Mouse (Mus musculus) liver, embryonic 13.5 days (tissue): ENCODE data around the gene Tmtc4. TPM values are rescaled to one million over a fixed set of nuclear protein-coding genes. Genes with fewer than 3 reads are reported as not detected.

Experiments used
- ATAC-seq: fragments of 200-750 bp; cut with Nextera tagmentation; 2 replicates; pipeline ENCODE4 v1.8.0; 2017; ENCODE audit warnings: low read depth, mild to moderate bottlenecking, moderate number of reproducible peaks, moderate library complexity
- DNase-seq: peaks from one replicate; pipeline ENCODE4 v3.0.0; 2022
- H3K27ac ChIP-seq: fragments of 300-500 bp; sonication (generic); 2 replicates; pipeline ENCODE4 v1.5.1; 2015; ENCODE audit warnings: moderate library complexity, mild to moderate bottlenecking, inconsistent platforms
- H3K27me3 ChIP-seq: fragments of 300-500 bp; sonication (generic); 2 replicates; pipeline ENCODE4 v1.6.1; 2015; ENCODE audit warnings: mild to moderate bottlenecking, inconsistent platforms
- H3K36me3 ChIP-seq: fragments of 300-500 bp; sonication (generic); 2 replicates; pipeline ENCODE4 v1.6.1; 2015; ENCODE audit warnings: mild to moderate bottlenecking, inconsistent platforms
- H3K4me1 ChIP-seq: fragments of 300-500 bp; sonication (generic); replicated peaks from 2 replicates; pipeline ENCODE4 v1.6.1; 2015; ENCODE audit warnings: inconsistent platforms
- H3K4me2 ChIP-seq: fragments of 300-500 bp; sonication (generic); 2 replicates; pipeline ENCODE4 v1.6.1; 2015; ENCODE audit warnings: inconsistent platforms, mild to moderate bottlenecking, moderate library complexity
- H3K4me3 ChIP-seq: fragments of 300-500 bp; sonication (generic); replicated peaks from 2 replicates; pipeline ENCODE4 v1.5.1; 2015; ENCODE audit warnings: mild to moderate bottlenecking, inconsistent platforms
- H3K9ac ChIP-seq: fragments of 300-500 bp; sonication (generic); 2 replicates; pipeline ENCODE4 v1.6.1; 2015; ENCODE audit warnings: mild to moderate bottlenecking, inconsistent platforms
- H3K9me3 ChIP-seq: fragments of 300-500 bp; sonication (generic); replicated peaks from 2 replicates; pipeline ENCODE4 v1.6.1; 2016; ENCODE audit warnings: inconsistent platforms
- WGBS: fragments of 180-500 bp; shearing (Covaris S2); methylation state at CpG from one replicate; pipeline ENCODE4 v1.1.7; 2015; ENCODE audit not compliant: insufficient replicate concordance; 5-methylcytosine and 5-hydroxymethylcytosine counted together
- polyA plus RNA-seq: library from polyadenylated mRNA; unstranded; fragments of >200 nt; fragmentation: Nextera tagmentation; extraction: Ambion mirVana; gene quantifications from 2 replicates; pipeline ENCODE4 v1.2.1, GENCODE M21; 2015

Tmtc4 gene
- polyA plus RNA-seq, 1 experiment from 2014 or later = 3.1 TPM

GRCm38 (mm10) chr14:122968049-122968448 is 15.8 kb downstream of the Tmtc4 start:
- no peaks in the 10 kb centered on the region for H3K27me3 ChIP-seq
- no peak overlapping the region for H3K9ac ChIP-seq
- H3K4me1 ChIP-seq = no peaks in the 10 kb centered on the region
- 51% methylated on average over 2 of the region's 2 CpGs for WGBS
- H3K36me3 ChIP-seq = 0 out of 2 replicates have a peak, but pooled peaks cover 6% of the 10 kb centered on the region
- no peak overlapping the region for H3K4me3 ChIP-seq
- DNase-seq (no peak), ATAC-seq (no peak)
- no peak overlapping the region for H3K27ac ChIP-seq
- H3K9me3 ChIP-seq = no peaks in the 10 kb centered on the region
- no peak overlapping the region for H3K4me2 ChIP-seq

- DNase-seq (no peak), ATAC-seq (no peak)
- Histone ChIP-seq H3K9me3 (no peaks in the 10 kb centered on the region), H3K4me1 (no peaks in the 10 kb centered on the region), H3K27me3 (no peaks in the 10 kb centered on the region), H3K4me2 (no peak overlapping the region), H3K9ac (no peak overlapping the region), H3K27ac (no peak overlapping the region), H3K36me3 (no peaks in the 10 kb centered on the region), H3K4me3 (no peak overlapping the region)
- WGBS = 85% methylated on average over 8 of the region's 8 CpGs
Observed at GRCm38 (mm10) chr14:122957941-122958340, 25.9 kb downstream of the Tmtc4 start.

- WGBS = 8% methylated on average over 1 of the region's 1 CpGs
- H3K27ac ChIP-seq = no peak overlapping the region
- no peak overlapping the region for H3K4me3 ChIP-seq
- H3K27me3 ChIP-seq = no peaks in the 10 kb centered on the region
- DNase-seq (no peak), ATAC-seq (no peak)
- no peaks in the 10 kb centered on the region for H3K4me1 ChIP-seq
- no peak overlapping the region for H3K4me2 ChIP-seq
- no peaks in the 10 kb centered on the region for H3K9me3 ChIP-seq
- H3K9ac ChIP-seq = no peak overlapping the region
- no peaks in the 10 kb centered on the region for H3K36me3 ChIP-seq
Observed at GRCm38 (mm10) chr14:122953331-122953730, 30.5 kb downstream of the Tmtc4 start.

- WGBS = 81% methylated on average over 1 of the region's 1 CpGs
- no peaks in the 10 kb centered on the region for H3K27me3 ChIP-seq
Observed at GRCm38 (mm10) chr14:122952556-122952955, 31.3 kb downstream of the Tmtc4 start.

GRCm38 (mm10) chr14:122951676-122952445 is 32.0 kb downstream of the Tmtc4 start:
- no peak overlapping the region for H3K4me2 ChIP-seq
- DNase-seq (no peak), ATAC-seq (no peak)
- 56% methylated on average over 6 of the region's 6 CpGs for WGBS
- no peak overlapping the region for H3K9ac ChIP-seq
- no peaks in the 10 kb centered on the region for H3K4me1 ChIP-seq
- no peaks in the 10 kb centered on the region for H3K36me3 ChIP-seq
- H3K9me3 ChIP-seq = no peaks in the 10 kb centered on the region
- no peaks in the 10 kb centered on the region for H3K27me3 ChIP-seq
- H3K4me3 ChIP-seq = no peak overlapping the region
- H3K27ac ChIP-seq = no peak overlapping the region

More at GRCm38 (mm10) chr14:122952556-122952955, 31.3 kb downstream of the Tmtc4 start:
- Histone ChIP-seq H3K27ac (no peak overlapping the region), H3K4me1 (no peaks in the 10 kb centered on the region), H3K36me3 (no peaks in the 10 kb centered on the region), H3K9ac (no peak overlapping the region), H3K4me3 (no peak overlapping the region), H3K9me3 (no peaks in the 10 kb centered on the region), H3K4me2 (no peak overlapping the region)
- DNase-seq = no peak
- ATAC-seq = no peak

GRCm38 (mm10) chr14:122950915-122951314 is 32.9 kb downstream of the Tmtc4 start:
- Histone ChIP-seq H3K4me2 (no peak overlapping the region), H3K27ac (no peak overlapping the region), H3K36me3 (no peaks in the 10 kb centered on the region), H3K4me1 (no peaks in the 10 kb centered on the region), H3K4me3 (no peak overlapping the region), H3K9me3 (no peaks in the 10 kb centered on the region), H3K9ac (no peak overlapping the region), H3K27me3 (no peaks in the 10 kb centered on the region)
- WGBS = 66% methylated on average over 1 of the region's 1 CpGs
- ATAC-seq = no peak
- DNase-seq = no peak

GRCm38 (mm10) chr14:122943475-122943853 is 40.4 kb downstream of the Tmtc4 start:
- no peaks in the 10 kb centered on the region for H3K27me3 ChIP-seq
- no peaks in the 10 kb centered on the region for H3K9me3 ChIP-seq
- H3K4me2 ChIP-seq = no peak overlapping the region
- WGBS = 91% methylated on average over 3 of the region's 3 CpGs
- no peaks in the 10 kb centered on the region for H3K4me1 ChIP-seq
- H3K27ac ChIP-seq = no peak overlapping the region
- DNase-seq (no peak), ATAC-seq (no peak)
- H3K9ac ChIP-seq = no peak overlapping the region
- no peak overlapping the region for H3K4me3 ChIP-seq
- no peaks in the 10 kb centered on the region for H3K36me3 ChIP-seq

GRCm38 (mm10) chr14:122942757-122943474 is 40.9 kb downstream of the Tmtc4 start:
- H3K4me2 ChIP-seq = no peak overlapping the region
- H3K9me3 ChIP-seq = no peaks in the 10 kb centered on the region
- no peaks in the 10 kb centered on the region for H3K27me3 ChIP-seq
- no peaks in the 10 kb centered on the region for H3K36me3 ChIP-seq
- no peak overlapping the region for H3K4me3 ChIP-seq
- WGBS = 79% methylated on average over 4 of the region's 4 CpGs
- no peaks in the 10 kb centered on the region for H3K4me1 ChIP-seq
- no peak for ATAC-seq
- H3K27ac ChIP-seq = no peak overlapping the region
- no peak overlapping the region for H3K9ac ChIP-seq
- no peak for DNase-seq

GRCm38 (mm10) chr14:122936460-122936859 is 47.4 kb downstream of the Tmtc4 start:
- Histone ChIP-seq H3K4me2 (no peak overlapping the region), H3K36me3 (no peaks in the 10 kb centered on the region), H3K4me3 (no peak overlapping the region), H3K27ac (no peak overlapping the region), H3K27me3 (no peaks in the 10 kb centered on the region), H3K9ac (no peak overlapping the region), H3K9me3 (no peaks in the 10 kb centered on the region), H3K4me1 (no peaks in the 10 kb centered on the region)
- no peak for DNase-seq
- 76% methylated on average over 1 of the region's 1 CpGs for WGBS
- no peak for ATAC-seq

GRCm38 (mm10) chr14:122920011-122920410 is 63.8 kb downstream of the Tmtc4 start:
- Histone ChIP-seq H3K36me3 (no peaks in the 10 kb centered on the region), H3K27me3 (no peaks in the 10 kb centered on the region), H3K27ac (no peak overlapping the region), H3K4me2 (no peak overlapping the region), H3K4me3 (no peak overlapping the region), H3K4me1 (no peaks in the 10 kb centered on the region), H3K9ac (no peak overlapping the region), H3K9me3 (no peaks in the 10 kb centered on the region)
- DNase-seq (no peak), ATAC-seq (no peak)
- WGBS = 65% methylated on average over 5 of the region's 5 CpGs

GRCm38 (mm10) chr14:122917676-122918075 is 66.2 kb downstream of the Tmtc4 start:
- no peak overlapping the region for H3K9ac ChIP-seq
- no peaks in the 10 kb centered on the region for H3K9me3 ChIP-seq
- peaks cover 4% of the 10 kb centered on the region; the same call in 1 of the 2 replicates for H3K4me1 ChIP-seq
- DNase-seq = no peak
- WGBS = 86% methylated on average over 1 of the region's 1 CpGs
- no peaks in the 10 kb centered on the region for H3K27me3 ChIP-seq
- H3K4me3 ChIP-seq = no peak overlapping the region
- no peak overlapping the region for H3K27ac ChIP-seq
- no peaks in the 10 kb centered on the region for H3K36me3 ChIP-seq
- ATAC-seq = no peak
- no peak overlapping the region for H3K4me2 ChIP-seq
